Mouse (Mus musculus) bone marrow macrophage, adult 2 months (primary cell): ENCODE results near the gene Ksr1.

Experiments
- CTCF ChIP-seq: IDR thresholded peaks from 2 replicates; pipeline ENCODE4 v1.5.1; 2012; ENCODE audit warnings: low read depth, mild to moderate bottlenecking, low read length, moderate library complexity
- POLR2A ChIP-seq: IDR thresholded peaks from 2 replicates; pipeline ENCODE4 v1.6.1; 2012; ENCODE audit warnings: mild to moderate bottlenecking, low read depth, low read length, borderline replicate concordance

DNA sequence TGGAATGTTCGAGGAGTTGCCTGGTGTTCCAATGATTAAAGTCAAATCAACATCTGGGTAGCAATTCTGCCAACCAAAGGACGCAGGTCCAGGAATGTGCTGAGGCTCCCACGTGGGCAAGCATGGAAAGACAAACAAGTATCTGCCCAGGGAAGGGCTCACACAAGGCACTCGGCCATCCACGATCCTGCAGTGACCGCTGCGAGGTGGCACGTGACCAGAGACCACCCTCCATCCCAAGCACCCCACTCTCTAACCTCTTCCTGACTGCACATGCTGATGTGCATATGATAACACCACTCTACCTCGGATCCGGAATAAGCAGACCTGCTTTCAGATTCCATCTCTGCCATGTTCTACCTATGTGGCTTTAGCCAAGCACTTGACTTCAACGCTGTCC, 38.3 kb downstream of the Ksr1 start:
- TF ChIP-seq CTCF (no peak), POLR2A (no peak)
